Mouse (Mus musculus) C2C12 (cell line): Measurements from ENCODE around the gene Psmd3. TPM values are rescaled to one million over a fixed set of nuclear protein-coding genes. Genes with fewer than 3 reads are reported as not detected.
"Not testable (repeated sequence)": the region's sequence is repeated elsewhere in the genome, so short reads cannot be mapped to it uniquely, and the experiment has no call there.

Experiments
- H3K27me3 ChIP-seq: one replicate; pipeline ENCODE4 v1.6.1; 2011; ENCODE audit not compliant: control insufficient read depth, insufficient read depth, insufficient read length
- H3K36me3 ChIP-seq: one replicate; pipeline ENCODE4 v1.6.1; 2011; ENCODE audit not compliant: control insufficient read depth, insufficient read depth
- H3K4me3 ChIP-seq: one replicate; pipeline ENCODE4 v1.5.1; 2011; ENCODE audit warnings: mild to moderate bottlenecking, control low read depth; ENCODE audit not compliant: poor library complexity, insufficient read depth, severe bottlenecking
- H3K79me2 ChIP-seq: one replicate; pipeline ENCODE4 v1.6.1; 2011; ENCODE audit not compliant: control insufficient read depth, insufficient read depth
- H3K79me3 ChIP-seq: one replicate; pipeline ENCODE4 v1.6.1; 2011; ENCODE audit warnings: low read depth, control low read depth
- H3ac ChIP-seq: one replicate; pipeline ENCODE3; 2011; ENCODE audit warnings: low read depth; ENCODE audit not compliant: control insufficient read depth, insufficient read length
- CEBPB ChIP-seq: IDR thresholded peaks from one replicate; pipeline ENCODE4 v1.6.1; 2011; ENCODE audit warnings: low read depth, mild to moderate bottlenecking, control low read depth, moderate library complexity
- CTCF ChIP-seq: IDR thresholded peaks from one replicate; pipeline ENCODE4 v1.5.1; 2011; ENCODE audit not compliant: control insufficient read depth, insufficient read depth, insufficient read length
- FOSL1 ChIP-seq: IDR thresholded peaks from one replicate; pipeline ENCODE4 v1.8.0; 2011; ENCODE audit warnings: mild to moderate bottlenecking, low read length; ENCODE audit not compliant: poor library complexity, insufficient read depth, severe bottlenecking
- MAX ChIP-seq: IDR thresholded peaks from one replicate; pipeline ENCODE4 v1.6.1; 2011; ENCODE audit warnings: mild to moderate bottlenecking, control low read depth
- MYOD1 ChIP-seq: IDR thresholded peaks from one replicate; pipeline ENCODE4 v1.6.1; 2011; ENCODE audit warnings: low read depth; ENCODE audit not compliant: control insufficient read depth, insufficient read length
- MYOG ChIP-seq: IDR thresholded peaks from one replicate; pipeline ENCODE4 v1.6.1; 2011; ENCODE audit not compliant: control insufficient read depth, insufficient read length; ENCODE audit errors: extremely low read depth
- USF1 ChIP-seq: IDR thresholded peaks from one replicate; pipeline ENCODE4 v1.6.1; 2011; ENCODE audit warnings: low read depth, mild to moderate bottlenecking, control low read depth, moderate library complexity
- long read RNA-seq, 2 experiments: library from polyadenylated mRNA; unstranded; transcript quantifications; one replicate each; pipeline ENCODE4 v2.0.0; 2019 to 2020
- polyA plus RNA-seq: library from polyadenylated mRNA; unstranded; fragments of >200 nt; fragmentation: generic; extraction: Trizol; gene quantifications from one replicate; pipeline ENCODE4 v1.2.1, GENCODE M21; 2012; ENCODE audit warnings: missing spikeins

The Psmd3 gene
- polyA plus RNA-seq, result 244 TPM
- long read RNA-seq, experiment 1, transcript Psmd3-201 (12 exons, 2,148 nt), result major isoform, 105 of 127 reads
- long read RNA-seq, experiment 1, partial matches to known transcripts, result 22 of 127 reads
- long read RNA-seq, experiment 1, other reads (novel, unspliced or antisense), result 0 of 127 reads
- long read RNA-seq, experiment 2, transcript Psmd3-201 (12 exons, 2,148 nt), result major isoform, 1,336 of 1,377 reads
- long read RNA-seq, experiment 2, partial matches to known transcripts, result 17 of 1,377 reads
- long read RNA-seq, experiment 2, other reads (novel, unspliced or antisense), result 24 of 1,377 reads

- Histone ChIP-seq H3K27me3 (no peaks in the 10 kb centered on the region), H3ac (peak within 1 kb of the TSS; percentile 98), H3K36me3 (peaks cover 30% of the 10 kb centered on the region), H3K79me3 (peaks cover 35% of the 10 kb centered on the region), H3K79me2 (peaks cover 47% of the 10 kb centered on the region), H3K4me3 (peak within 1 kb of the TSS; percentile 100)
- TF ChIP-seq MAX (peak; percentile 91), FOSL1 (no peak), MYOD1 (peak; percentile 49), USF1 (no peak), MYOG (no peak), CEBPB (no peak), CTCF (no peak)
Measured at GRCm38 (mm10) chr11:98681786-98682745, at the start of gene Psmd3. TSS of gene Psmd3 (plus strand) at chr11:98682554.

DNA sequence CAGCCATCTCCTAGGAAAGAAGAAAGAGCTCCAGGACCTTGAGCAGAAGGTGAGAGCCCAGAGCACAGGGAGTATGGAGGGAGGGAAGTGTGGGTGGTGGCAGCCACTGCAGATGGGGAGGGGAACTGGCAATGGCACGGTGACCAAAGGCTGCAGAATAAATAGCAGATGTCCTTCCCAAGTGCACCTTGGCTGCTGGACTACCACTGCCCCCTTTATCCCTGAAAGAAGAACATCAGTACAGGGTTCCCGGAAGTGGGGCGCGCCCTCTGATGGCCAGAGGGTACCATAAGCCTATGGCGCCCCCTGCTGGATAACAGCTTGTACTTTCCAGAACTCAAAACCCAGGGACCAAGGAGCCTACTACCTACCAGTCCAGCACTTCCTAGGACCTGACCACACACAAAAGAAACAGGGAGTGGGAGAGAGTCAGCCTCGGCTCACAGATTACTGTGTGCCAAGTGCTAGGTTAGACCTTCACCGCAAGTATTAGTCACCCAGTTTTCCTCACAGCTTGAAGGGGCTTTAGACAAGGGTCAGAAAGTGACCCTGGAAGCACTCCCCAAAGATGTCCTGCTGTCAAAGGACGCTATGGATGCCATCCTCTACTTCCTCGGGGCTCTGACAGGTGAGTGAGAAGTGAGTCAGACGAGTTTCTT, 46.9 kb upstream of the Psmd3 start:
- H3K27me3 ChIP-seq, result peaks cover 35% of the 10 kb centered on the region
- not testable (repeated sequence) for H3K4me3 ChIP-seq, H3K36me3 ChIP-seq, H3K79me2 ChIP-seq, H3K79me3 ChIP-seq, H3ac ChIP-seq

- H3ac ChIP-seq, result no peak overlapping the region
- peaks cover 33% of the 10 kb centered on the region for H3K27me3 ChIP-seq
- no peaks in the 10 kb centered on the region for H3K36me3 ChIP-seq
- no peaks in the 10 kb centered on the region for H3K79me2 ChIP-seq
- no peak for TF ChIP-seq FOSL1
- TF ChIP-seq MYOD1, result no peak
- TF ChIP-seq CTCF, result no peak
- TF ChIP-seq MAX, result no peak
- TF ChIP-seq MYOG, result no peak
- no peaks in the 10 kb centered on the region for H3K79me3 ChIP-seq
- no peak overlapping the region for H3K4me3 ChIP-seq
Measured at GRCm38 (mm10) chr11:98637501-98637900, 44.9 kb upstream of the Psmd3 start.

DNA sequence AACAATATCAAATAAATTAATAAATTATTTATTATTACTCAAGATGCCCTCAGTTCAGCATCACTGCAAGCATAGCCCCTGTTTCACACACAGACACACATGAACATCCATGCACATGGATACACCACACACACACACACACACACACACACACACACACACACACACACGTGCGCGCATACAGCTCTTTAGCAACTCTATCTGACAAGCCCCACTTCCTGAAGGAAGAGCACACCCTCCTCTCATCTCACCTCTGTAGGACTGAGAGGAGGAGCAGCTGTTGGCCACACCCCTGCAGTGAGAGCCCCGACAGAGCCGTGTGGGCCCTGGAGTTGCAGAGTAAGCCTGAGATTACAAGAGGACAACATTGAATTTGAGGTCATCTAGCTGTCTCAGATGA, 42.3 kb upstream of the Psmd3 start:
- H3K79me3 ChIP-seq, result no peaks in the 10 kb centered on the region
- H3K36me3 ChIP-seq, result no peaks in the 10 kb centered on the region
- H3K4me3 ChIP-seq, result no peak overlapping the region
- no peak for TF ChIP-seq FOSL1
- TF ChIP-seq MYOD1, result no peak
- TF ChIP-seq CTCF, result no peak
- TF ChIP-seq CEBPB, result no peak
- no peak for TF ChIP-seq MAX
- no peak for TF ChIP-seq MYOG
- TF ChIP-seq USF1, result no peak
- H3K79me2 ChIP-seq, result no peaks in the 10 kb centered on the region
- H3ac ChIP-seq, result no peak overlapping the region
- peaks cover 23% of the 10 kb centered on the region for H3K27me3 ChIP-seq

- H3K4me3 ChIP-seq, result no peak overlapping the region
- no peak overlapping the region for H3ac ChIP-seq
- H3K79me2 ChIP-seq, result no peaks in the 10 kb centered on the region
- no peak for TF ChIP-seq USF1
- no peak for TF ChIP-seq CEBPB
- TF ChIP-seq MYOG, result no peak
- TF ChIP-seq CTCF, result no peak
- no peak for TF ChIP-seq FOSL1
- TF ChIP-seq MYOD1, result no peak
- TF ChIP-seq MAX, result no peak
- H3K27me3 ChIP-seq, result peaks cover 47% of the 10 kb centered on the region
- no peaks in the 10 kb centered on the region for H3K36me3 ChIP-seq
- no peaks in the 10 kb centered on the region for H3K79me3 ChIP-seq
Measured at GRCm38 (mm10) chr11:98644757-98645156, 37.6 kb upstream of the Psmd3 start.
